Mouse (Mus musculus) hindbrain, embryonic 11.5 days (tissue): ENCODE measurements around the gene Rpn2. TPM values are rescaled to one million over a fixed set of nuclear protein-coding genes. Genes with fewer than 3 reads are reported as not detected.

ENCODE experiments used
- ATAC-seq: fragments of 200-750 bp; cut with Nextera tagmentation; 2 replicates; pipeline ENCODE4 v1.8.0; 2017; ENCODE audit warnings: mild to moderate bottlenecking, moderate TSS enrichment, moderate library complexity; ENCODE audit not compliant: low FRiP score
- DNase-seq: peaks from one replicate; pipeline ENCODE4 v3.0.0-alpha.2; 2015; ENCODE audit warnings: low spot score
- H3K27ac ChIP-seq: fragments of 300-500 bp; sonication (generic); 2 replicates; pipeline ENCODE4 v1.5.1; 2014; ENCODE audit warnings: mild to moderate bottlenecking, low read depth, low read length
- H3K27me3 ChIP-seq: fragments of 300-500 bp; sonication (generic); 2 replicates; pipeline ENCODE4 v1.6.1; 2014; ENCODE audit warnings: mild to moderate bottlenecking, low read length, moderate library complexity, mixed read lengths; ENCODE audit not compliant: control insufficient read depth, insufficient read depth
- H3K36me3 ChIP-seq: fragments of 300-500 bp; sonication (generic); 2 replicates; pipeline ENCODE4 v1.6.1; 2014; ENCODE audit warnings: mild to moderate bottlenecking, low read length, moderate library complexity, mixed read lengths; ENCODE audit not compliant: control insufficient read depth, insufficient read depth
- H3K4me1 ChIP-seq: fragments of 300-500 bp; sonication (generic); replicated peaks from 2 replicates; pipeline ENCODE4 v1.6.1; 2014; ENCODE audit warnings: low read length, mixed read lengths; ENCODE audit not compliant: control insufficient read depth, insufficient read depth
- H3K4me2 ChIP-seq: fragments of 300-500 bp; sonication (generic); replicated peaks from 2 replicates; pipeline ENCODE4 v1.6.1; 2014; ENCODE audit warnings: mild to moderate bottlenecking, low read depth, low read length
- H3K4me3 ChIP-seq: fragments of 300-500 bp; sonication (generic); 2 replicates; pipeline ENCODE4 v1.5.1; 2014; ENCODE audit warnings: low read depth, low read length
- H3K9ac ChIP-seq: fragments of 300-500 bp; sonication (generic); 2 replicates; pipeline ENCODE4 v1.6.1; 2014; ENCODE audit warnings: low read depth, low read length
- H3K9me3 ChIP-seq: fragments of 300-500 bp; sonication (generic); 2 replicates; pipeline ENCODE4 v1.6.1; 2016; ENCODE audit warnings: low read length; ENCODE audit not compliant: control insufficient read depth
- WGBS: fragments of 180-500 bp; shearing (Covaris S2); extraction: QIAGEN DNeasy Blood & Tissue Kit; methylation state at CpG from one replicate; pipeline ENCODE4 v1.1.7; 2014; 5-methylcytosine and 5-hydroxymethylcytosine counted together
- polyA plus RNA-seq: library from polyadenylated mRNA; unstranded; fragments of >200 nt; fragmentation: Nextera tagmentation; extraction: Ambion mirVana; gene quantifications from 2 replicates; pipeline ENCODE4 v1.2.1, GENCODE M21; 2014

The Rpn2 gene
- polyA plus RNA-seq, 1 experiment from 2014 or later, result 227 TPM

DNA sequence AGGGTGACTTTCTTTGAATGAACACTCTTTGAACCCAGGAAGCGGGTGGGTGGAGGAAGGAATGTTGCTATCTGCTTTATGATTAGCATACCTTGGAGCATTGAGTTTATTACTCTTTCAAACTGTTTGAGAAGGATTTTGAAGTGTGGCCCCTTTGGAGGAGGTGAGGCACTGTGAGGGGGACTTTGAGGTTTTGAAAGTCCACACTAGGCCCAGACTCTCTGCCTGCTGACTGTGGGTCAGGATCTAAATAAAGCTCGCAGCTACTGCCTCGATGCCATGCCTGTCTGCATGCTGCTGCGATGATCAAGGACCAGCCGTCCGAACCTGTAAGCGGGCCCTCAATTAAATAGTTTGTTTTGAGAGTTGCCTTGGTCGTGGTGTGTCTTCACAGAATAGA lies 96.2 kb downstream of the Rpn2 start:
- Histone ChIP-seq H3K27ac (no peak overlapping the region), H3K4me2 (no peak overlapping the region), H3K36me3 (no peaks in the 10 kb centered on the region), H3K4me3 (no peak overlapping the region), H3K9ac (no peak overlapping the region), H3K9me3 (no peaks in the 10 kb centered on the region), H3K4me1 (no peaks in the 10 kb centered on the region; the same call in 1 of the 2 replicates), H3K27me3 (no peaks in the 10 kb centered on the region)
- ATAC-seq, result no peak
- WGBS, result 54% methylated on average over 8 of the region's 8 CpGs
- DNase-seq, result no peak

Other genes starting within 250 kb of the Rpn2 start
- 7.2 and 9.8 TPM in 2 replicates for gene Soga1, start 199.8 kb upstream of the Rpn2 start, polyA plus RNA-seq
- gene Tldc2, start 192.0 kb upstream of the Rpn2 start, polyA plus RNA-seq, result not detected in 2 replicates
- gene Samhd1, start 143.8 kb upstream of the Rpn2 start, polyA plus RNA-seq, result 23.6 and 29.9 TPM in 2 replicates
- 29.9 and 31.8 TPM in 2 replicates for gene Rbl1, start 74.5 kb upstream of the Rpn2 start, polyA plus RNA-seq
- gene Mroh8, start 532 bp downstream of the Rpn2 start, polyA plus RNA-seq, result 0.75 and 0.79 TPM in 2 replicates
- gene Ghrh, start 68.5 kb downstream of the Rpn2 start, polyA plus RNA-seq, result 1.0 TPM in 2 replicates
- gene Manbal, start 88.6 kb downstream of the Rpn2 start, polyA plus RNA-seq, result 36.2 and 37.2 TPM in 2 replicates
- 13.0 and 14.4 TPM in 2 replicates for gene Src, start 139.4 kb downstream of the Rpn2 start, polyA plus RNA-seq